Mouse (Mus musculus): ENCODE measurements around the gene Arnt2. TPM values are rescaled to one million over a fixed set of nuclear protein-coding genes. Genes with fewer than 3 reads are reported as not detected.
A peak's percentile ranks its signal among the peaks of the same experiment; 100 is the strongest.

Gene Arnt2
- polyA plus RNA-seq, 1 experiment from 2014 or later: 40.9 TPM

GRCm38 (mm10) chr7:84260401-84260800 is 149.6 kb downstream of the Arnt2 start:
- Histone ChIP-seq H3K4me3 (ENCODE audit: low read depth, low read length) (no peak overlapping the region), H3K4me2 (ENCODE audit: low read depth, low read length, severe bottlenecking) (no peak overlapping the region), H3K4me1 (replicated peaks; ENCODE audit: control insufficient read depth, insufficient read depth, low read length) (no peaks in the 10 kb centered on the region), H3K36me3 (ENCODE audit: control insufficient read depth, insufficient read depth, low read length) (peaks cover 4% of the 10 kb centered on the region; the same call in 1 of the 2 replicates), H3K27ac (ENCODE audit: low read depth, low read length) (no peak overlapping the region), H3K9me3 (ENCODE audit: control insufficient read depth, low read length) (no peaks in the 10 kb centered on the region), H3K9ac (ENCODE audit: low read length) (no peak overlapping the region), H3K27me3 (ENCODE audit: control insufficient read depth, insufficient read depth, low read length) (no peaks in the 10 kb centered on the region)
- DNase-seq (ENCODE audit: low spot score) (no peak), ATAC-seq (replicated peaks; ENCODE audit: low FRiP score) (no peak)
- WGBS: 89% methylated on average over 4 of the region's 4 CpGs

- ATAC-seq (replicated peaks; ENCODE audit: low FRiP score) (no peak), DNase-seq (ENCODE audit: low spot score) (no peak)
- H3K4me3 ChIP-seq (ENCODE audit: low read depth, low read length): no peak overlapping the region
- no peaks in the 10 kb centered on the region for H3K27me3 ChIP-seq (ENCODE audit: control insufficient read depth, insufficient read depth, low read length)
- H3K4me2 ChIP-seq (ENCODE audit: low read depth, low read length, severe bottlenecking): no peak overlapping the region
- no peak overlapping the region for H3K27ac ChIP-seq (ENCODE audit: low read depth, low read length)
- 95% methylated on average over 4 of the region's 4 CpGs for WGBS
- no peaks in the 10 kb centered on the region for H3K4me1 ChIP-seq (replicated peaks; ENCODE audit: control insufficient read depth, insufficient read depth, low read length)
- H3K9ac ChIP-seq (ENCODE audit: low read length): no peak overlapping the region
- H3K9me3 ChIP-seq (ENCODE audit: control insufficient read depth, low read length): no peaks in the 10 kb centered on the region
- peaks cover 4% of the 10 kb centered on the region; the same call in 1 of the 2 replicates for H3K36me3 ChIP-seq (ENCODE audit: control insufficient read depth, insufficient read depth, low read length)
Measured at GRCm38 (mm10) chr7:84259309-84259985, 150.5 kb downstream of the Arnt2 start.

GRCm38 (mm10) chr7:84256661-84257060 is 153.3 kb downstream of the Arnt2 start:
- Histone ChIP-seq H3K4me1 (replicated peaks; ENCODE audit: control insufficient read depth, insufficient read depth, low read length) (no peaks in the 10 kb centered on the region), H3K9ac (ENCODE audit: low read length) (no peak overlapping the region), H3K27me3 (ENCODE audit: control insufficient read depth, insufficient read depth, low read length) (no peaks in the 10 kb centered on the region), H3K27ac (ENCODE audit: low read depth, low read length) (no peak overlapping the region), H3K9me3 (ENCODE audit: control insufficient read depth, low read length) (no peaks in the 10 kb centered on the region), H3K4me2 (ENCODE audit: low read depth, low read length, severe bottlenecking) (no peak overlapping the region), H3K4me3 (ENCODE audit: low read depth, low read length) (no peak overlapping the region), H3K36me3 (ENCODE audit: control insufficient read depth, insufficient read depth, low read length) (no peaks in the 10 kb centered on the region)
- DNase-seq (ENCODE audit: low spot score): no peak
- ATAC-seq (replicated peaks; ENCODE audit: low FRiP score): no peak
- WGBS: 90% methylated on average over 3 of the region's 3 CpGs

GRCm38 (mm10) chr7:84256245-84256644 is 153.7 kb downstream of the Arnt2 start:
- H3K4me1 ChIP-seq (replicated peaks; ENCODE audit: control insufficient read depth, insufficient read depth, low read length): no peaks in the 10 kb centered on the region
- no peaks in the 10 kb centered on the region for H3K9me3 ChIP-seq (ENCODE audit: control insufficient read depth, low read length)
- no peaks in the 10 kb centered on the region for H3K36me3 ChIP-seq (ENCODE audit: control insufficient read depth, insufficient read depth, low read length)
- DNase-seq (ENCODE audit: low spot score): no peak
- no peak overlapping the region for H3K27ac ChIP-seq (ENCODE audit: low read depth, low read length)
- ATAC-seq (replicated peaks; ENCODE audit: low FRiP score): no peak
- H3K9ac ChIP-seq (ENCODE audit: low read length): no peak overlapping the region
- no peaks in the 10 kb centered on the region for H3K27me3 ChIP-seq (ENCODE audit: control insufficient read depth, insufficient read depth, low read length)
- no peak overlapping the region for H3K4me3 ChIP-seq (ENCODE audit: low read depth, low read length)
- WGBS: 74% methylated on average over 1 of the region's 1 CpGs
- H3K4me2 ChIP-seq (ENCODE audit: low read depth, low read length, severe bottlenecking): no peak overlapping the region

- Histone ChIP-seq H3K4me3 (ENCODE audit: low read depth, low read length) (no peak overlapping the region), H3K9me3 (ENCODE audit: control insufficient read depth, low read length) (no peaks in the 10 kb centered on the region), H3K4me1 (replicated peaks; ENCODE audit: control insufficient read depth, insufficient read depth, low read length) (no peaks in the 10 kb centered on the region), H3K36me3 (ENCODE audit: control insufficient read depth, insufficient read depth, low read length) (no peaks in the 10 kb centered on the region), H3K27me3 (ENCODE audit: control insufficient read depth, insufficient read depth, low read length) (no peaks in the 10 kb centered on the region), H3K4me2 (ENCODE audit: low read depth, low read length, severe bottlenecking) (no peak overlapping the region), H3K27ac (ENCODE audit: low read depth, low read length) (no peak overlapping the region), H3K9ac (ENCODE audit: low read length) (no peak overlapping the region)
- no peak for ATAC-seq (replicated peaks; ENCODE audit: low FRiP score)
- 79% methylated on average over 8 of the region's 8 CpGs for WGBS
- no peak for DNase-seq (ENCODE audit: low spot score)
Measured at GRCm38 (mm10) chr7:84254916-84255315, 155.1 kb downstream of the Arnt2 start.

GRCm38 (mm10) chr7:84254311-84254710 is 155.7 kb downstream of the Arnt2 start:
- H3K4me3 ChIP-seq (ENCODE audit: low read depth, low read length): no peak overlapping the region
- no peaks in the 10 kb centered on the region for H3K4me1 ChIP-seq (replicated peaks; ENCODE audit: control insufficient read depth, insufficient read depth, low read length)
- no peaks in the 10 kb centered on the region for H3K9me3 ChIP-seq (ENCODE audit: control insufficient read depth, low read length)
- no peak overlapping the region for H3K4me2 ChIP-seq (ENCODE audit: low read depth, low read length, severe bottlenecking)
- no peak for DNase-seq (ENCODE audit: low spot score)
- H3K9ac ChIP-seq (ENCODE audit: low read length): no peak overlapping the region
- no peak overlapping the region for H3K27ac ChIP-seq (ENCODE audit: low read depth, low read length)
- H3K27me3 ChIP-seq (ENCODE audit: control insufficient read depth, insufficient read depth, low read length): no peaks in the 10 kb centered on the region
- 60% methylated on average over 3 of the region's 3 CpGs for whole genome bisulfite sequencing
- H3K36me3 ChIP-seq (ENCODE audit: control insufficient read depth, insufficient read depth, low read length): no peaks in the 10 kb centered on the region
- no peak for ATAC-seq (replicated peaks; ENCODE audit: low FRiP score)

- 85% methylated on average over 2 of the region's 2 CpGs for WGBS
- Histone ChIP-seq H3K27ac (ENCODE audit: low read depth, low read length) (no peak overlapping the region), H3K4me3 (ENCODE audit: low read depth, low read length) (no peak overlapping the region), H3K9ac (ENCODE audit: low read length) (no peak overlapping the region), H3K4me2 (ENCODE audit: low read depth, low read length, severe bottlenecking) (no peak overlapping the region), H3K27me3 (ENCODE audit: control insufficient read depth, insufficient read depth, low read length) (no peaks in the 10 kb centered on the region), H3K4me1 (replicated peaks; ENCODE audit: control insufficient read depth, insufficient read depth, low read length) (no peaks in the 10 kb centered on the region), H3K36me3 (ENCODE audit: control insufficient read depth, insufficient read depth, low read length) (no peaks in the 10 kb centered on the region), H3K9me3 (ENCODE audit: control insufficient read depth, low read length) (no peaks in the 10 kb centered on the region)
- DNase-seq (ENCODE audit: low spot score): peak; percentile 27
- ATAC-seq (replicated peaks; ENCODE audit: low FRiP score): no peak
Measured at GRCm38 (mm10) chr7:84251667-84252066, 158.3 kb downstream of the Arnt2 start.

- Histone ChIP-seq H3K4me1 (replicated peaks; ENCODE audit: control insufficient read depth, insufficient read depth, low read length) (no peaks in the 10 kb centered on the region), H3K9ac (ENCODE audit: low read length) (no peak overlapping the region), H3K36me3 (ENCODE audit: control insufficient read depth, insufficient read depth, low read length) (no peaks in the 10 kb centered on the region), H3K9me3 (ENCODE audit: control insufficient read depth, low read length) (no peaks in the 10 kb centered on the region), H3K4me3 (ENCODE audit: low read depth, low read length) (no peak overlapping the region), H3K4me2 (ENCODE audit: low read depth, low read length, severe bottlenecking) (no peak overlapping the region), H3K27me3 (ENCODE audit: control insufficient read depth, insufficient read depth, low read length) (no peaks in the 10 kb centered on the region), H3K27ac (ENCODE audit: low read depth, low read length) (no peak overlapping the region)
- WGBS: 96% methylated on average over 2 of the region's 2 CpGs
- ATAC-seq (replicated peaks; ENCODE audit: low FRiP score) (no peak), DNase-seq (ENCODE audit: low spot score) (no peak)
Measured at GRCm38 (mm10) chr7:84250736-84251135, 159.2 kb downstream of the Arnt2 start.

- DNase-seq (ENCODE audit: low spot score) (no peak), ATAC-seq (replicated peaks; ENCODE audit: low FRiP score) (no peak)
- no peak overlapping the region for H3K9ac ChIP-seq (ENCODE audit: low read length)
- H3K4me3 ChIP-seq (ENCODE audit: low read depth, low read length): no peak overlapping the region
- no peaks in the 10 kb centered on the region for H3K9me3 ChIP-seq (ENCODE audit: control insufficient read depth, low read length)
- H3K4me2 ChIP-seq (ENCODE audit: low read depth, low read length, severe bottlenecking): no peak overlapping the region
- H3K27ac ChIP-seq (ENCODE audit: low read depth, low read length): no peak overlapping the region
- H3K27me3 ChIP-seq (ENCODE audit: control insufficient read depth, insufficient read depth, low read length): no peaks in the 10 kb centered on the region
- 84% methylated on average over 8 of the region's 8 CpGs for WGBS
- no peaks in the 10 kb centered on the region for H3K36me3 ChIP-seq (ENCODE audit: control insufficient read depth, insufficient read depth, low read length)
- no peaks in the 10 kb centered on the region for H3K4me1 ChIP-seq (replicated peaks; ENCODE audit: control insufficient read depth, insufficient read depth, low read length)
Measured at GRCm38 (mm10) chr7:84249951-84250350, 160.0 kb downstream of the Arnt2 start.
